Mouse (Mus musculus) neural tube, embryonic 11.5 days (tissue): ENCODE data around the gene Tecta. TPM values are rescaled to one million over a fixed set of nuclear protein-coding genes. Genes with fewer than 3 reads are reported as not detected.

Experiments used
- ATAC-seq: fragments of 200-750 bp; cut with Nextera tagmentation; 2 replicates; pipeline ENCODE4 v1.8.0; 2017; ENCODE audit warnings: moderate number of reproducible peaks, mild to moderate bottlenecking, moderate TSS enrichment, moderate library complexity; ENCODE audit not compliant: insufficient read depth, low FRiP score, low TSS enrichment
- DNase-seq: peaks from one replicate; pipeline ENCODE4 v3.0.0-alpha.2; 2015; ENCODE audit warnings: low spot score
- H3K27ac ChIP-seq: fragments of 300-500 bp; sonication (generic); 2 replicates; pipeline ENCODE4 v1.5.1; 2014; ENCODE audit warnings: low read depth, mild to moderate bottlenecking, low read length
- H3K27me3 ChIP-seq: fragments of 300-500 bp; sonication (generic); 2 replicates; pipeline ENCODE4 v1.6.1; 2014; ENCODE audit warnings: mild to moderate bottlenecking, low read length, mixed read lengths; ENCODE audit not compliant: control insufficient read depth, insufficient read depth
- H3K36me3 ChIP-seq: fragments of 300-500 bp; sonication (generic); 2 replicates; pipeline ENCODE4 v1.6.1; 2014; ENCODE audit warnings: mild to moderate bottlenecking, low read length, moderate library complexity, mixed read lengths; ENCODE audit not compliant: control insufficient read depth, insufficient read depth
- H3K4me1 ChIP-seq: fragments of 300-500 bp; sonication (generic); 2 replicates; pipeline ENCODE4 v1.6.1; 2014; ENCODE audit warnings: low read length, mixed read lengths; ENCODE audit not compliant: control insufficient read depth, insufficient read depth
- H3K4me2 ChIP-seq: fragments of 300-500 bp; sonication (generic); 2 replicates; pipeline ENCODE4 v1.6.1; 2014; ENCODE audit warnings: low read depth, mild to moderate bottlenecking, moderate library complexity
- H3K4me3 ChIP-seq: fragments of 300-500 bp; sonication (generic); 2 replicates; pipeline ENCODE4 v1.5.1; 2014; ENCODE audit warnings: low read depth, low read length
- H3K9ac ChIP-seq: fragments of 300-500 bp; sonication (generic); 2 replicates; pipeline ENCODE4 v1.6.1; 2014; ENCODE audit warnings: mild to moderate bottlenecking, low read length
- H3K9me3 ChIP-seq: fragments of 300-500 bp; sonication (generic); 2 replicates; pipeline ENCODE4 v1.6.1; 2016; ENCODE audit warnings: low read length; ENCODE audit not compliant: control insufficient read depth
- WGBS: fragments of 180-500 bp; shearing (Covaris S2); extraction: QIAGEN DNeasy Blood & Tissue Kit; methylation state at CpG from one replicate; pipeline ENCODE4 v1.1.7; 2014; 5-methylcytosine and 5-hydroxymethylcytosine counted together
- polyA plus RNA-seq: library from polyadenylated mRNA; unstranded; fragments of >200 nt; fragmentation: Nextera tagmentation; extraction: Ambion mirVana; gene quantifications from 2 replicates; pipeline ENCODE4 v1.2.1, GENCODE M21; 2014

The Tecta gene
- polyA plus RNA-seq, 1 experiment from 2014 or later = 0.54 TPM

DNA sequence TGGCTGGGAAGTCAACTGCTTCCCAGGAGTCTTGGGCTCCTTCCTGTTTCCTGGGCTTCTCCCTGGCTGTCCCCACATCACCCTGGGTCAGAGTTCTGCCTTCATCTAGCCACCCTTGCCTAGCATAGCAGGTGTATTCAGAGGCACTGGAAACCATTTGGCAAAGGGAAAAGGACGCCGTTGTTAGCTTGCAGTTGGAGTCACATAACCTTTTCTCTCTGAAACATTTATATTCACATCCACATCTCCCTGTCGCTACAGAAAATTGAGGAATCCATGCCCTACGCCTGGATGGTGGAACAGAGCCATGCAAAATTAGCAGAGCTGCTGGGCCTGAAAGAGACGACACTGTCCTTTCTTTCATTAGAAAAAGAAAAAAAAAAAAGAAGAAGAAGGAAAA lies 17.7 kb downstream of the Tecta start:
- DNase-seq (no peak), ATAC-seq (no peak)
- Histone ChIP-seq H3K27me3 (no peaks in the 10 kb centered on the region), H3K27ac (no peak overlapping the region), H3K4me3 (no peak overlapping the region), H3K36me3 (no peaks in the 10 kb centered on the region), H3K4me2 (no peak overlapping the region), H3K4me1 (no peaks in the 10 kb centered on the region), H3K9ac (no peak overlapping the region), H3K9me3 (0 out of 2 replicates have a peak, but pooled peaks cover 3% of the 10 kb centered on the region)
- WGBS = 62% methylated on average over 5 of the region's 5 CpGs

DNA sequence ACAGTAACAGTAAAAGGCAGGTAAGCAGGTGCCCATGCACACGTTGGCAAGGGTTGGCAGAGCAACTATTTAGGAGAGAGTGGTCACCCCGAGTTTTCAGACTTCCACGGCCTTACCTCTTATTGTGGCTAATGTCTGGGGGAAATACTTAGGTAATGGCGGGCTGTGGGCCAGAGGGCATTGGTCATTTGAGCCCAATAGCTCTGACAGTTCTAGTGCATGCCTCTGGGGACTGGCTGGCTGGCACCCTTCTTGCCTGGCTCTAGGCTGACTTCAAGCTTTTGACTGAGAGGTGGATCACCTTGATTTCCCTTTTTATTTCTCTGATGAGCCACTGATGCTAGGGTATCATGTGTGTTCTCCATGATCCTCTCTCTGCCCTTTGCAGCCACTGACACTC lies 21.7 kb downstream of the Tecta start:
- no peak overlapping the region for H3K4me3 ChIP-seq
- no peaks in the 10 kb centered on the region for H3K27me3 ChIP-seq
- ATAC-seq = no peak
- WGBS = 91% methylated on average over 4 of the region's 4 CpGs
- H3K4me2 ChIP-seq = no peak overlapping the region
- no peaks in the 10 kb centered on the region for H3K36me3 ChIP-seq
- no peak for DNase-seq
- 0 out of 2 replicates have a peak, but pooled peaks cover 3% of the 10 kb centered on the region for H3K9me3 ChIP-seq
- no peak overlapping the region for H3K27ac ChIP-seq
- H3K9ac ChIP-seq = no peak overlapping the region
- H3K4me1 ChIP-seq = no peaks in the 10 kb centered on the region

DNA sequence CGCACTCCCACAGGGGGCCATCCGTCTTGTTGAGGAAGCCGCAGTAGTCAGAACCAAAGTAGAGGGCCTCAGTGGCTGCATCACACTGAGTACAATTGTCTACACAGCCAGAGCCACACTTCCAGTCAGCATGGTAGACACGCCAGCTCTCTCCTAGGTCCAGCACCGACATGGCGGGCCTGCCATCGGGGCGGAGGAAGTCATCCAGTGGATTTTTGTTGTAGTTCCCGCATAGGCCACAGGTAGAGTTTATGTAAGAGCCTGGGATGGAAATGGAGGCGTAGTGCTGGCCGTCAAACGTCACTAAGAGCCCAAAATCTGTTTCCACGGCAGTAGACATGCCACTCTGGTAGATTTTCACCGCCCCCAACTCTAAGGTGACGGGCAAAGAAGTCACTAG lies 22.1 kb downstream of the Tecta start:
- no peak overlapping the region for H3K9ac ChIP-seq
- WGBS = 94% methylated on average over 15 of the region's 15 CpGs
- no peak overlapping the region for H3K4me2 ChIP-seq
- H3K36me3 ChIP-seq = no peaks in the 10 kb centered on the region
- ATAC-seq (no peak), DNase-seq (no peak)
- no peaks in the 10 kb centered on the region for H3K4me1 ChIP-seq
- H3K27ac ChIP-seq = no peak overlapping the region
- no peaks in the 10 kb centered on the region for H3K27me3 ChIP-seq
- no peak overlapping the region for H3K4me3 ChIP-seq
- 0 out of 2 replicates have a peak, but pooled peaks cover 3% of the 10 kb centered on the region for H3K9me3 ChIP-seq

DNA sequence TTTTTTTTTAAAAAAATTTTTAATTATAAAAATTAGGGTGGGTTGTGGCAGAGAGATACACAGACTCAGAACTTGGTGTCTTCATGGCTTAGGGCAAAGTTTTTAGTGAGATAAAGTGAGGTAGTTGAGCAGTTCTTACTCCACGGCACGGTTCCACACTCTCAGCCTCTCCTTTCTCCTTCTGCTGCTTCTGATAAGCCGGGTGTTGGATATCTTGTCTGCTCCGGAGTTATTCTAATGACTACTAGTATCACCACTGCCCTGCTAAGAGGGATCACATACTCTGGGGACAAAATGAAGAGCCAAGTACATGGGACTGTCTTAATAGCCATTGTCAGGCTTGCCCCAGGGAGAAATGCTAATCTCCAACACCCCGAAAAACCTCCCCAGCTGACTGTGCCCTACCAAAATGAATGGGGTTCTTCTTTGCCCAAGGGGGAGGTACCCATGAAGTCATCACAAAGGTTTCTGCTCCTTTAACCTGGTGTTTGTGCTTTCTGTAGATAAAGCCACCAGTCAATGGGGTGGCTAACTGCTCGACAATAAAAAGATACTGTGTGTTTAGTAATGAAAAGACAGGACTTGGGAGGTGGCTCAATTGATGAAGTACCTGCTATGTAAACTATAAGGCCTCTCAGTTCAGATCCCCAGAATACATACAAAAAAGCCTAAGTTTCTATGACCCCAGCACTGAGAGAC lies 27.9 kb downstream of the Tecta start:
- H3K4me3 ChIP-seq = no peak overlapping the region
- no peaks in the 10 kb centered on the region for H3K36me3 ChIP-seq
- no peak for ATAC-seq
- no peaks in the 10 kb centered on the region for H3K27me3 ChIP-seq
- WGBS = 84% methylated on average over 6 of the region's 6 CpGs
- no peak overlapping the region for H3K4me2 ChIP-seq
- H3K27ac ChIP-seq = no peak overlapping the region
- no peak for DNase-seq
- H3K4me1 ChIP-seq = no peaks in the 10 kb centered on the region
- H3K9me3 ChIP-seq = no peaks in the 10 kb centered on the region
- H3K9ac ChIP-seq = no peak overlapping the region

DNA sequence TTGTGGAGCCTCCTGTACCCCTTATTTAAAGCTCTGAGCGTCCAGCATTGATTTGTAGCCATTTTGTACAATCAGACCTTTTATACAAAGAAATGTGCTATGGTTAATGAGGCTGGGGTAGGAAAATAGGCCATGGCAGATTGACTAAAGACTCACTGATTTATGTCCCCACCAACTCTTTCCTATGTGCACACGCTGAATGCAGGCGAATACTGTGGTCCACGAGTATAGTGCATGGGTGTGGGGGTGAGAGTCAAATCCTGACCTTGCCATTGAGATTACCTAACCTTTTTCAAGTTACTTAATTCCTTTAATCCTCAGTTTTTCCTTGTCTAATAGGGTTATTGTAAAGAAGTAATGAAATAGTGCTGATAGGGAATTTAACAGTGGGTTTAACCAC lies 42.1 kb downstream of the Tecta start:
- no peak overlapping the region for H3K4me3 ChIP-seq
- ATAC-seq = peak; percentile 60; the same call in 1 of the 2 replicates
- no peaks in the 10 kb centered on the region for H3K27me3 ChIP-seq
- H3K9ac ChIP-seq = no peak overlapping the region
- H3K27ac ChIP-seq = no peak overlapping the region
- no peaks in the 10 kb centered on the region for H3K9me3 ChIP-seq
- no peak overlapping the region for H3K4me2 ChIP-seq
- H3K36me3 ChIP-seq = no peaks in the 10 kb centered on the region
- H3K4me1 ChIP-seq = 0 out of 2 replicates have a peak, but pooled peaks cover 3% of the 10 kb centered on the region
- DNase-seq = peak; percentile 31
- 44% methylated on average over 4 of the region's 4 CpGs for WGBS

DNA sequence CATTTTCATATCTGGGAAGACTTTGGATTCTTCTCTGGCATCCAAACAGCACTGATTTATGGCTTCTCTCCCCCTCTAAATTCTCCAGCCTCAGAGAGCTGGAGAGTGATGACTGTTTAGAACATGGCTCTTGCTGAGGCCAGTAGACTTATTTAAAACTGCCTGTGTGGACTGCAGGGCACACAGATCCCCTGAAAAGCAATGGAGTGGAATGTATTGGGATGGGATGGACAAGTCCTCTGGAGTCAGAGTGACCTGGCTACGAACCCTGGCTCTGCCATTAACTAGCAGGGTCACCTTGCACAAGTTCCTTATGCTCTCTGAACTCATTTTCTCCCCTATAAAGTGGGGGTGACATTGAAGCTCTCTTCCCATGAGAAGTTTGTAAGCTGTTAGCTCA lies 44.9 kb downstream of the Tecta start:
- H3K9ac ChIP-seq = no peak overlapping the region
- 68% methylated on average over 1 of the region's 1 CpGs for WGBS
- H3K36me3 ChIP-seq = no peaks in the 10 kb centered on the region
- H3K4me3 ChIP-seq = no peak overlapping the region
- ATAC-seq = no peak
- no peak for DNase-seq
- 0 out of 2 replicates have a peak, but pooled peaks cover 3% of the 10 kb centered on the region for H3K4me1 ChIP-seq
- H3K4me2 ChIP-seq = no peak overlapping the region
- H3K9me3 ChIP-seq = no peaks in the 10 kb centered on the region
- H3K27ac ChIP-seq = no peak overlapping the region
- no peaks in the 10 kb centered on the region for H3K27me3 ChIP-seq

DNA sequence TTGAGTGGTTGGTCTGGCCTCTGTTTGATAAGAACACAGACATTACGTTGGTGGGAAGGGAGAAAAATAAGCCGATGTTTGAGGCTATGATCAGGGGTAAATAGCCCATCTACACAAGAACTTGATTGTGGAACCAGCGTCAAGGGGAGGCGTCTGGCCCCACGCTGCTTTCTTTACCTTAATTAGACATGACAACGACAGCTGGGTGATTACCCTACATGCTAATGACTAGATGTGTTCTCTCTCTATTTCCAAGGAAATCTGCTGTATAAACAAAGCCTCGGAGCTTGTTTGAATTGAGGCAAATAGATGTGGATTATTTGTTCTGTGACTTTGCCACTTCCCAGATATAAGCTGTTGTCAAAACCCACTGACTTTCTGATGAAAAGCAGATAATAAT lies 49.9 kb downstream of the Tecta start:
- Histone ChIP-seq H3K4me1 (0 out of 2 replicates have a peak, but pooled peaks cover 2% of the 10 kb centered on the region), H3K27me3 (no peaks in the 10 kb centered on the region), H3K4me3 (no peak overlapping the region), H3K4me2 (no peak overlapping the region), H3K9ac (no peak overlapping the region), H3K27ac (no peak overlapping the region), H3K9me3 (no peaks in the 10 kb centered on the region), H3K36me3 (no peaks in the 10 kb centered on the region)
- ATAC-seq = no peak
- 64% methylated on average over 7 of the region's 7 CpGs for WGBS
- DNase-seq = no peak

DNA sequence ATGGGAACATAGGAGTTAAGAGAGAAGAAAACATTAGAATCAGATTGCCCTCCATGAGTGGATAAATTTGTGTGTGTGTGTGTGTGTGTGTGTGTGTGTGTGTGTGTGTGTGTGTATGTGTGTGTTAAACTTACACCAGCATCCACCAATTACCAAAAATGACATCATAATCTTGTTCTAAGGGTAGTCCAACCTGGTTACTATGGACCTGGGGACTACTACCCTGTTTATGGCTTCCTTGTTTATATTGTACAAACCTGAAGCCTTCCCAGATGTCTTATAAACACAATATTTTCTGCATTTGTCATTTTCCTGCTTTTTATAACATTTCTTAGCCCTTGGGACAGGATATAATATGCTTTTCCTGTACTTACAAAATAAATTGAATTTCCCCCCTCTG lies 53.4 kb downstream of the Tecta start:
- no peaks in the 10 kb centered on the region for H3K4me1 ChIP-seq
- H3K4me3 ChIP-seq = no peak overlapping the region
- ATAC-seq (no peak), DNase-seq (no peak)
- H3K4me2 ChIP-seq = no peak overlapping the region
- H3K9ac ChIP-seq = no peak overlapping the region
- no peak overlapping the region for H3K27ac ChIP-seq
- no peaks in the 10 kb centered on the region for H3K27me3 ChIP-seq
- H3K9me3 ChIP-seq = no peaks in the 10 kb centered on the region
- no peaks in the 10 kb centered on the region for H3K36me3 ChIP-seq

DNA sequence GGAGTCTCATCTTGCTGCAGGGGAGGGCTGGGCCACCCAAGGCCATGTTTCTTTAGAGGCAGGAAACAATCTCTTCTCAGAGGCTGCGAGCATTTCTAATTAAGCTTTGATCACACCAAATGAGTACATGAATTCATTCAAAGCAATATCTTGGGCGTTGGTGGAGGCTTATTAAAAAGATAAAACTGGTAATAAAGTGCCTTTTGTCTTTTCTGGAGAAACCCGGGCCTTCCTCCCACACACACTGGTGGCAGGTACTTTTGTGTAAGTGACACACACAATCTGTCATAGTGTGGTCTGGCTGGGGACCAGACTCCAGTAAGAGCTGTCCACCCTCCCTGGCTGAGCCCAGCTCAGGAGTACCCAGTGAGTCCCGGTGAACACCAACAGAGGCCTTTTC lies 60.6 kb downstream of the Tecta start:
- Histone ChIP-seq H3K4me1 (no peaks in the 10 kb centered on the region), H3K9me3 (no peaks in the 10 kb centered on the region), H3K27me3 (no peaks in the 10 kb centered on the region), H3K36me3 (no peaks in the 10 kb centered on the region), H3K4me2 (no peak overlapping the region), H3K9ac (no peak overlapping the region), H3K27ac (no peak overlapping the region), H3K4me3 (no peak overlapping the region)
- 72% methylated on average over 4 of the region's 4 CpGs for WGBS
- no peak for DNase-seq
- no peak for ATAC-seq
